In genomic region chr11:77965101-77966036, GRCm38 (mm10) we compare ENCODE assay signal across 8 mouse cellular contexts. TPM values are rescaled to one million over a fixed set of nuclear protein-coding genes. Genes with fewer than 3 reads are reported as not detected.
DNase-seq lines count a peak whose midpoint lies in the region; ATAC-seq and TF ChIP-seq lines count a peak whose summit lies in the region.

No protein-coding gene starts in this region.

- intact Hi-C loops in left cerebral cortex, postnatal 10 days (cut with DNase I) = loop anchor here (2.0 to 5.0 kb wide), 2 partner anchors 33 to 139 kb away; partner anchors contain the start of gene Sez6

- TF ChIP-seq CTCF in kidney, adult 2 months (conservative IDR thresholded peaks at IDR 0.05; ENCODE audit: insufficient read depth, insufficient read length, low read depth, low read length) = no peak
- TF ChIP-seq CTCF in liver, postnatal 0 days (IDR thresholded peaks at IDR 0.05; ENCODE audit: low read depth) = no peak

- TF ChIP-seq POLR2A in kidney, adult 2 months (IDR thresholded peaks at IDR 0.05; ENCODE audit: low read depth, low read length) = no peak

- H3K27ac ChIP-seq in kidney, adult 2 months (ENCODE audit: insufficient read depth, low read depth, low read length) = no peak overlapping the region
- no peak overlapping the region for H3K27ac ChIP-seq in kidney, embryonic 14.5 days (ENCODE audit: low read depth, low read length)
- no peak overlapping the region for H3K27ac ChIP-seq in liver, postnatal 0 days (ENCODE audit: low read depth)

- DNase-seq in kidney, adult 2 months = peak; percentile 31
- peak; percentile 90 to 91 for DNase-seq in cerebellum, postnatal 36 days
- DNase-seq in frontal cortex, postnatal 36 days (ENCODE audit: low spot score in 2 of 2) = peak; percentile 87 to 92
- peak; percentile 78 to 91 for DNase-seq in left cerebral cortex, postnatal 10 days (ENCODE audit: extremely low spot score in 1 of 2, low spot score in 2 of 2)
- peak; percentile 84 to 91 for DNase-seq in right cerebral cortex, adult 2 months (ENCODE audit: low spot score in 2 of 2)
- no peak for DNase-seq in liver, postnatal 0 days

- H3K4me3 ChIP-seq in kidney, adult 2 months (ENCODE audit: insufficient read depth, low read depth, low read length) = no peak overlapping the region
- H3K4me3 ChIP-seq in kidney, embryonic 14.5 days (ENCODE audit: low read length) = no peak overlapping the region
- no peak overlapping the region for H3K4me3 ChIP-seq in liver, postnatal 0 days (ENCODE audit: low read depth, low read length)

- ATAC-seq in kidney, embryonic 14.5 days (ENCODE audit: low FRiP score, low TSS enrichment) = no peak
- no peak for ATAC-seq in liver, postnatal 0 days
- ATAC-seq in monocyte, adult 5-6 weeks (replicated peaks; ENCODE audit: insufficient number of reproducible peaks, low FRiP score, low TSS enrichment, poor library complexity, severe bottlenecking) = no peak

- H3K9me3 ChIP-seq in kidney, embryonic 14.5 days (ENCODE audit: control insufficient read depth, low read length) = no peaks in the 10 kb centered on the region
- H3K9me3 ChIP-seq in liver, postnatal 0 days (ENCODE audit: low read length) = no peaks in the 10 kb centered on the region

- H3K9ac ChIP-seq in kidney, embryonic 14.5 days (ENCODE audit: low read depth, low read length) = no peak overlapping the region
- H3K9ac ChIP-seq in liver, postnatal 0 days (replicated peaks) = no peak overlapping the region

- no peaks in the 10 kb centered on the region for H3K27me3 ChIP-seq in kidney, adult 2 months (replicated peaks; ENCODE audit: control insufficient read depth, insufficient read depth, low read length)
- peaks cover 22% of the 10 kb centered on the region for H3K27me3 ChIP-seq in kidney, embryonic 14.5 days (ENCODE audit: control insufficient read depth, insufficient read depth, low read length)
- H3K27me3 ChIP-seq in liver, postnatal 0 days (ENCODE audit: insufficient read depth, low read length) = peaks cover 4% of the 10 kb centered on the region; the same call in 1 of the 2 replicates

- H3K4me1 ChIP-seq in kidney, adult 2 months (ENCODE audit: control insufficient read depth, insufficient read depth, low read length) = peaks cover 3% of the 10 kb centered on the region; the same call in 1 of the 2 replicates
- 0 out of 2 replicates have a peak, but pooled peaks cover 5% of the 10 kb centered on the region for H3K4me1 ChIP-seq in kidney, embryonic 14.5 days (ENCODE audit: control insufficient read depth, insufficient read depth, low read length)
- no peaks in the 10 kb centered on the region for H3K4me1 ChIP-seq in liver, postnatal 0 days (ENCODE audit: insufficient read depth)

- WGBS in kidney, adult 2 months = 15% methylated on average over 17 of the region's 17 CpGs
- 15% methylated on average over 17 of the region's 17 CpGs for WGBS in kidney, embryonic 14.5 days
- 44% methylated on average over 17 of the region's 17 CpGs for WGBS in liver, postnatal 0 days (ENCODE audit: insufficient replicate concordance)

- no peaks in the 10 kb centered on the region for H3K36me3 ChIP-seq in kidney, adult 2 months (ENCODE audit: control insufficient read depth, insufficient read depth, low read length)
- no peaks in the 10 kb centered on the region for H3K36me3 ChIP-seq in kidney, embryonic 14.5 days (ENCODE audit: control insufficient read depth, insufficient read depth, low read length)
- no peaks in the 10 kb centered on the region for H3K36me3 ChIP-seq in liver, postnatal 0 days (replicated peaks; ENCODE audit: insufficient read depth, low read length)

- no peak overlapping the region for H3K4me2 ChIP-seq in kidney, embryonic 14.5 days (replicated peaks; ENCODE audit: low read depth, low read length)
- no peak overlapping the region for H3K4me2 ChIP-seq in liver, postnatal 0 days (ENCODE audit: low read depth, low read length)

- TF ChIP-seq EP300 in liver, postnatal 0 days (IDR thresholded peaks at IDR 0.05; ENCODE audit: low read depth) = no peak

RNA-seq across cellular contexts. Expression of gene Phf12, which starts 17.2 kb away (rescaled TPM):
- polyA plus RNA-seq in kidney, adult 2 months (2012; rRNA removed) = 33.0 and 35.7 TPM in 2 replicates
- polyA plus RNA-seq in kidney, embryonic 14.5 days (2014; fragmentation: Nextera tagmentation; extraction: Ambion mirVana) = 16.1 and 22.6 TPM in 2 replicates
- total RNA-seq in left cerebral cortex, postnatal 10 days (2021) = 10 to 100 TPM; 48.9 to 51.4 TPM
- 5.0 and 5.1 TPM in 2 replicates for polyA plus RNA-seq in liver, postnatal 0 days (2015; fragmentation: Nextera tagmentation; extraction: Ambion mirVana)
- total RNA-seq in monocyte, adult 5-6 weeks (2017) = 34.9 to 44.3 TPM (median 43.9 TPM) in 3 replicates

RNA-seq across cellular contexts. Expression of gene Sez6, which starts 34.8 kb away (rescaled TPM):
- 0.12 and 0.27 TPM in 2 replicates for polyA plus RNA-seq in kidney, adult 2 months (2012; rRNA removed)
- polyA plus RNA-seq in kidney, embryonic 14.5 days (2014; fragmentation: Nextera tagmentation; extraction: Ambion mirVana) = not detected in 2 replicates
- 100 to 1,000 TPM; 226 to 231 TPM for total RNA-seq in left cerebral cortex, postnatal 10 days (2021)
- polyA plus RNA-seq in liver, postnatal 0 days (2015; fragmentation: Nextera tagmentation; extraction: Ambion mirVana) = not detected in 2 replicates
- total RNA-seq in monocyte, adult 5-6 weeks (2017) = not detected in 3 replicates
